Mouse (Mus musculus) bone marrow, adult 2 months (tissue): ENCODE results near the gene Mttp. TPM values are rescaled to one million over a fixed set of nuclear protein-coding genes. Genes with fewer than 3 reads are reported as not detected.
A peak's percentile ranks its signal among the peaks of the same experiment; 100 is the strongest.

ENCODE experiments used
- H3K27ac ChIP-seq: fragments of 200-500 bp; 2 replicates; pipeline ENCODE4 v1.5.1; 2012; ENCODE audit warnings: low read depth, mild to moderate bottlenecking, control low read depth, inconsistent platforms, low read length; ENCODE audit not compliant: control insufficient read depth, poor library complexity, insufficient read depth
- H3K4me1 ChIP-seq: fragments of 200-500 bp; 2 replicates; pipeline ENCODE4 v1.6.1; 2011; ENCODE audit warnings: low read length; ENCODE audit not compliant: control insufficient read depth, insufficient read depth
- H3K4me3 ChIP-seq: fragments of 200-500 bp; replicated peaks from 2 replicates; pipeline ENCODE3; 2011; ENCODE audit warnings: mild to moderate bottlenecking, low read depth, low read length, control low read depth; ENCODE audit not compliant: control insufficient read depth
- CTCF ChIP-seq: fragments of 200-500 bp; IDR thresholded peaks from 2 replicates; pipeline ENCODE4 v1.5.1; 2011; ENCODE audit warnings: low read length, control low read depth; ENCODE audit not compliant: control insufficient read depth, insufficient read depth
- POLR2A ChIP-seq: fragments of 200-500 bp; IDR thresholded peaks from 2 replicates; pipeline ENCODE4 v1.6.1; 2011; ENCODE audit warnings: low read depth, mild to moderate bottlenecking, control low read depth, low read length, borderline replicate concordance; ENCODE audit not compliant: control insufficient read depth
- WGBS: fragments of 180-500 bp; shearing (Covaris S2); methylation state at CpG from one replicate; pipeline ENCODE4 v1.1.7; 2018; 5-methylcytosine and 5-hydroxymethylcytosine counted together
- polyA plus RNA-seq: library from polyadenylated mRNA; stranded (reverse); fragments of >200 nt; gene quantifications from 2 replicates; pipeline ENCODE4 v1.2.4, GENCODE M21; 2011; ENCODE audit warnings: low replicate concordance; ENCODE audit not compliant: missing spikeins, insufficient read depth, insufficient read length

Mttp gene
- polyA plus RNA-seq, result 0.82 and 0.97 TPM in 2 replicates

GRCm38 (mm10) chr3:138144642-138145171 is at the start of gene Mttp:
Gene Mttp, minus strand, starts transcription at chr3:138144968.
- under 1% methylated on average over 8 of the region's 8 CpGs for WGBS
- no peaks in the 10 kb centered on the region for H3K4me1 ChIP-seq
- peak within 1 kb of the TSS; percentile 96 for H3K27ac ChIP-seq
- no peak for TF ChIP-seq POLR2A
- TF ChIP-seq CTCF, result peak; percentile 8; the same call in 1 of the 2 replicates
- peak within 1 kb of the TSS; percentile 90 for H3K4me3 ChIP-seq

GRCm38 (mm10) chr3:138193683-138194302 is 49.0 kb upstream of the Mttp start, which contains the start of gene 4930579F01Rik:
Gene 4930579F01Rik, minus strand, starts transcription at chr3:138193825.
- no peaks in the 10 kb centered on the region for H3K4me1 ChIP-seq
- no peak within 1 kb of the TSS for H3K27ac ChIP-seq
- no peak within 1 kb of the TSS for H3K4me3 ChIP-seq
- WGBS, result 79% methylated on average over 15 of the region's 15 CpGs
- TF ChIP-seq POLR2A, result no peak
- no peak for TF ChIP-seq CTCF

GRCm38 (mm10) chr3:138192260-138192659 is 47.5 kb upstream of the Mttp start:
- whole genome bisulfite sequencing, result 69% methylated on average over 7 of the region's 7 CpGs
- no peak overlapping the region for H3K27ac ChIP-seq
- no peak overlapping the region for H3K4me3 ChIP-seq
- TF ChIP-seq CTCF, result no peak
- no peak for TF ChIP-seq POLR2A
- no peaks in the 10 kb centered on the region for H3K4me1 ChIP-seq

GRCm38 (mm10) chr3:138185995-138186930 is 41.5 kb upstream of the Mttp start:
- Histone ChIP-seq H3K4me3 (no peak overlapping the region), H3K27ac (no peak overlapping the region), H3K4me1 (no peaks in the 10 kb centered on the region)
- TF ChIP-seq POLR2A, result no peak
- no peak for TF ChIP-seq CTCF
- WGBS, result 90% methylated on average over 26 of the region's 26 CpGs

- no peak for TF ChIP-seq CTCF
- TF ChIP-seq POLR2A, result no peak
- H3K4me3 ChIP-seq, result no peak overlapping the region
- WGBS, result 57% methylated on average over 4 of the region's 4 CpGs
- no peak overlapping the region for H3K27ac ChIP-seq
- H3K4me1 ChIP-seq, result no peaks in the 10 kb centered on the region
Measured at GRCm38 (mm10) chr3:138185290-138185689, 40.5 kb upstream of the Mttp start.

GRCm38 (mm10) chr3:138183371-138183770 is 38.6 kb upstream of the Mttp start:
- H3K27ac ChIP-seq, result no peak overlapping the region
- TF ChIP-seq CTCF (no peak), POLR2A (no peak)
- WGBS, result 79% methylated on average over 7 of the region's 7 CpGs

GRCm38 (mm10) chr3:138182019-138182418 is 37.3 kb upstream of the Mttp start:
- no peaks in the 10 kb centered on the region for H3K4me1 ChIP-seq
- H3K4me3 ChIP-seq, result no peak overlapping the region
- TF ChIP-seq CTCF (no peak), POLR2A (no peak)
- WGBS, result 74% methylated on average over 2 of the region's 2 CpGs
- no peak overlapping the region for H3K27ac ChIP-seq

More at GRCm38 (mm10) chr3:138183371-138183770, 38.6 kb upstream of the Mttp start:
- no peaks in the 10 kb centered on the region for H3K4me1 ChIP-seq
- H3K4me3 ChIP-seq, result no peak overlapping the region

- 84% methylated on average over 6 of the region's 6 CpGs for WGBS
- Histone ChIP-seq H3K4me3 (no peak overlapping the region), H3K4me1 (no peaks in the 10 kb centered on the region), H3K27ac (no peak overlapping the region)
- no peak for TF ChIP-seq POLR2A
- TF ChIP-seq CTCF, result no peak
Measured at GRCm38 (mm10) chr3:138175551-138175950, 30.8 kb upstream of the Mttp start.

- Histone ChIP-seq H3K4me3 (no peak overlapping the region), H3K27ac (no peak overlapping the region), H3K4me1 (no peaks in the 10 kb centered on the region)
- 83% methylated on average over 10 of the region's 10 CpGs for WGBS
- TF ChIP-seq POLR2A, result no peak
- no peak for TF ChIP-seq CTCF
Measured at GRCm38 (mm10) chr3:138173291-138173690, 28.5 kb upstream of the Mttp start.
